Mouse (Mus musculus) embryonic fibroblast, embryonic 13.5 days (primary cell): ENCODE measurements around the gene Slc9a8.

ENCODE experiments used
- CTCF ChIP-seq: IDR thresholded peaks from 2 replicates; pipeline ENCODE4 v1.5.1; 2011; ENCODE audit warnings: mild to moderate bottlenecking, control low read depth, low read length, moderate library complexity, borderline replicate concordance; ENCODE audit not compliant: insufficient read depth
- POLR2A ChIP-seq: IDR thresholded peaks from 2 replicates; pipeline ENCODE4 v1.6.1; 2011; ENCODE audit warnings: low read depth, mild to moderate bottlenecking, control low read depth, low read length, moderate library complexity

- TF ChIP-seq POLR2A, result no peak
- TF ChIP-seq CTCF, result no peak
Measured at GRCm38 (mm10) chr2:167447629-167448028, 26.1 kb downstream of the Slc9a8 start.
